Mouse (Mus musculus) R1 (cell line): ENCODE measurements around the gene Ceacam20.
"Not testable (repeated sequence)": the region's sequence is repeated elsewhere in the genome, so short reads cannot be mapped to it uniquely, and the experiment has no call there.

Experiments
- DNase-seq: peaks from one replicate; pipeline ENCODE4 v3.0.0-alpha.2; 2018; ENCODE audit warnings: low read depth, low spot score

The Ceacam20 gene

DNA sequence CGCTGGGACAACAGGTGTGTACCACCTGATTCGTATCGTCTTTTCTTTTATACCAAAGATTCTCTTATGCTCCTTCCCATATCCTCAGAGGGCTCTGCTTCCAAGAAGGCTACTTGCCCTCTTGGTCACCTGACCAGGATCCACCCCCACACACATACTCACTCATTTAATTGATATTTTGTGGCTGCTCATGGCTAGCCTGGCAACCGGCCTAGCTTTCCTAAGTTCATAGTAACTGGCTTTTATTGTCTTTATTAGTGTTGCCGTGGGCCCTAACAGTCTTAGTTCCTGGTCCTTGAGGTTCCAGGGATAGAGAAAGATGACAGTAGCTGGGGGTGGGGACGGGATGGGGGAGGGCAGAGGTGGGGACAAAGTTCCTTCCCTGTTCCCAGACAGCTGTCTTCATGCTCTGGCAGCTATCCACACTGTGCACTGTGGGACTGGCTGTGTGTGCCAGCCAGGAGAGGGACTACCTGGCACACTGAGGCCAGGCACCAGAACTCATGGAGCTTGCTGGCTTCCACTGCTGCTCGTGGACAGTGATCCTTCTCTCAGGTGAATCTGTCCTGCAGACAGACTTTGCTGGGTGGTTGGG lies at the start of gene Ceacam20:
Gene Ceacam20, plus strand, starts transcription at position 428 of the 595 bp plus-strand sequence.
- DNase-seq: no peak

DNA sequence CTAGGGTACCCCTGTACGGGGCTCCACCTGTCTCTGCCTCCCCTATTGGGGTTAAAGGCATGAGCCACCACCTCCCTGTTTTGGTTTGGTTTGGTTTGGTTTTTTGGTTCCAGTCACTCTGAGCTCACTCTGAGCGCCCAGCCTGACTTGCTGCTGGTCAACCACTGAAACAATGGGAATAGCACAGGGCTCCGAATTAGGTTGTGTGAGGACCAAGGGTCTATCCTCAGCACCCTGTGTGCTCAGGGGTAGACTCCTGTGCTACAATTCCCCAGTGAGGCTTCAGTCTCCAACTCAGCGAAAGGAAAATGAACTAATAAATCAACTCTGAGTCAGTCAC lies 45.1 kb upstream of the Ceacam20 start:
- no peak for DNase-seq

DNA sequence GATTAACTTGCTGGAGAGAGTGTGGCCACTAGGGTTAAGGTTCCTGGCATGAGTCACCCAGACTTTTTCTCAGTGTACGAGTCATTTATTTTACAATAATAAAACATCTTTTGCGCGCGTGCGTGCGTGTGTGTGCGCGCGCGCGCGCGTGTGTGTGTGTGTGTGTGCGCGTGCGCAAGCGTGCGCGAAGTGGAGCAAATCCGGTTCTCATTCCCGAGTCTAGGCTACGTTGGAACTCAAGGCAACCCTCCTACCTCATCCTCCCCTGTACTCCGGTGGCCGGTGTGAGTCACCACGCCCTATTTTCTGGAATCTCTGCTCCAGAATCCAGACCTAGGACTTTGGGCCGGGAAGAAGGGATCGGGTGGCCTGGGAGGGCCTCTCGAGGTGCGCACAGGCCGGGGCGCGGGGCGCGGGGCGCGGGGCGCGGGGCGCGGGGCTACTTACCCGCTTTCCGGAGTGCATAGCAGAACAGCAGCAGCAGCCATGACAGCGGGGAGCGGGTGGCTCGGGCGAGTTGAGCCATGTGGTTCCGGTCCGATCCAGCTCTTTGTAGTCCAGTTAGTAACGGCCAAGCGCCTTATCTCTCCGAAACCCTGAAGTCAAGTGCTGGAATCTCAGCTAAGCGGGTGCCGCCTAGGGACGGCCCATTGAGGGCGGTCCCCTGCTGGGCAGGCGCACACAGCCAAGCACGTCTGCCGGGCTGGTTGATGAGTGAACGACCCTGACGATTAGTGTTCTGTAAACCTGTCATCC lies 44.5 kb upstream of the Ceacam20 start, which contains the start of gene Pvr:
Gene Pvr, minus strand, starts transcription at position 655 of the 756 bp plus-strand sequence.
- peak; percentile 94 for DNase-seq

DNA sequence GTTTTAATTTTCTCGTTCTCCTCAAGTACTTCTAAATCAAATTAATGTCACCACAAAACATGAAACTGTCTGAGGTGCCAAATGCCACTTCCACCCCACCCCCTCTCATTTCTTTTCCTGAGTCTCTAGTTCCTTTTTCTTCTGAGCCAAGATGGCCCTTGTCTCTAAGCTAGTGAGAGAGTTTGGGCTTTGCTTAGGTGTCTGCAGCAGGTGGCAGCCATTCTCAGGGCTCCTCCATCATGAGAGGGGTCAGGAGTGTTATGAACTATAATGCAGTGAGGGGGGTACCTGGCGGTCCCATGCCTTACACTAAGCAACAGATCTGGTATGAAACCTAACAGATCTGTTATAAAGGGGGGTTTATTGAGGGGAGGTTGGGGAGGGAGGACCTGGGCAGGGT lies 41.9 kb upstream of the Ceacam20 start:
- no peak for DNase-seq

DNA sequence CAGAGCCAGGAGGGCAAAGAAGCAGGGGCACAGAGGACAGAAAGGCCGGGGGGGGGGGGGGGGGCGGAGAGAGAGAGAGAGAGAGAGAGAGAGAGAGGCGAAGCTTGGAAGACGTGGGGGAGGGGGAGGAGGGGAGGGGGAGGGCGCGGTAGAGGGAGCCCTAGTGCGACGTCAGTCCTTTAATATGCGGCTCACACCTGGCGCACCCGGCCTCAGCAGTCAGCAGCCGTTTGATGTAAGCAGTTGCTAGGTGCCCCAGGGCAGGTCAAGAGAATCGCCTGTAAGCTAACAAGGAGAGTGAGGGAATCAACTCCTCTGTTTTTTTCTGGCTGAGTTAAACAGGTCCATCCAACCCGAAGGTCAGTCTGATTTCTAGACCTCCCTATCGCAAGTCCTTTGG lies 41.4 kb upstream of the Ceacam20 start:
- peak; percentile 61 for DNase-seq

DNA sequence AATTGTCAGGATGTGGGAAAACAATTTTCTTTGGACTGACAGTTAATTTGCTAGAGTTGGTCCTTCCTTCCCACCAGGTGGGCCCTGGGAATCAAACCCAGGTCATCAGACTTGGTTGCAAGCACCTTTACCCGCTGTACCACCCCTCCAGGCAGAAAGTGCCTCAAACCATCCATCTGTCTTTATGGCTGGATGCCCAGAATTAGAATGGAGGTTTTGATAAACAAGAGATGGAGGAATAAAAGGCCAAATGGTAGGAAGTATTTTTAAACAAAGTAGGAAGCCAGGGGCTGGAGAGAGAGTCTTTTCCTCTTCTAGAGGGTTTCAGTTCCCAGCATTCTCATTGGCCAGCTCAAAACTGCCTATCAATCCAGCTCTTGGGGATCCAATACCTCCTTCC lies 39.8 kb upstream of the Ceacam20 start:
- no peak for DNase-seq

DNA sequence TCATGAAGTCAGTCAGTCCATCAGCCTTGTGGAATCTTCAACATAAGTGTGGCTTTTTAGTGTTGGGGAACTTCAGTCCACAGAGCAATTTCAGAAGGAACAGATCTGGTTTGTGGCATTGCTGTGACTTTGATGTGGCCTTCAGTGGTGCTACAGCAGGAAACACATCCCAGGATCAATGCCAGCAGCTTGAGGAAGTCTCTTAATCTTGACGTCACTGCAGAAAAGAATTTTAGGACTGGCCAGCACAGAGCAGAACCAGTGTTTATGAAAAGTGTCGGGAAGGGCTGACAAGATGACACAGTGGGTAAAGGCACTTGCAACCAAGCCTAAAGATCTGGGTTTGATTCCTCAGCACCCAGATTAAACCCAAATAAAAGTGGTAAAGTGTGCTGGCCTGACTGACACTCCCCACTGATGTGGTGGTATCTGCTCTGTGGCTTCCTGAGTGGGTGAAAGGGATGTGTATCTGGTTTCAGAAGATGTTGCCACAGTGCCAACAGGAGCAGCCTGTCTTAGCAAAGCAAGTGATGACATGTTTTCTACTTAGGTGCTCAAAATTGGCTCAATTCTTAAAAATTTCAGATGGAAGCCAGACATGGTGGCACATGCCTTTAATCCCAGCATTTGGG lies 38.2 kb upstream of the Ceacam20 start:
- DNase-seq: no peak

DNA sequence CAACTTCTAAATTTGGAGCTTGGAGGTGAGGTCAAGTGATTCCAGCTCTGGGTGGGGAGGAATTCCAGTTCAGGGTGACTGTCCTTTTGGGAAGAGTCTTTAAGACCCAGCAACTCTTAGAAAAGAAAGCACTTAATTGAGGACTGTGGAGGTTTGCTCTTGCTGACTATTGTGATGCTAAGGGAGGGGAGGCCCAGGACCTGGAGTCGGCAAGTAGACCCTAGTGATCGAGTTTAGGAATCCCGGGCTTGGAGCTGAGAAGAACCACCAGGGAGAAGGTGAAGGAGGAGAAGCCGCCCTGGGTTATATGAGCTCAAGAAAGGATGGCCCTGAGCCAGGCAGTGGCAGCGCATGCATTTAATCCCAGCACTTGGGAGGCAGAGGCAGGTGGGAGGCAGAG lies 36.7 kb upstream of the Ceacam20 start:
- DNase-seq: peak; percentile 94

DNA sequence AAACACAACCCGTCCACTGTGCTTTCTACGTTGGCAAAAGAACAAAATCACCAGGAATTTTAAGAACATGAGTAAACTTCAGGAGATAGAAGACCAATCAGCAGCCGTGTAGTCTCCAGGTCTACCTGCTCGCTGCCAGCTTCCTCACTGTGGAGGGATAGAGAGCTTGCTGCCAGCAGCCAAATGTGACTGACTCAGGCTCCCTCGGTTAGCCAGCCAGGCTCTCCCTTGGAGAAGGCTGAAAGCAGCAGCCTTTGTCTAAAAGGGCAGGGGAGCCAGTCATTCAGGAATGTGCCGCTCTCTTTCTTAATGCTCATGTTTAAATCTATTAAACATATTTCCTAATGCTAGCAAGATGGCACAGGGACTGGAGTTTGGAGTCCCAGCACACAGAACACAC lies 34.7 kb upstream of the Ceacam20 start:
- not testable (repeated sequence) for DNase-seq

DNA sequence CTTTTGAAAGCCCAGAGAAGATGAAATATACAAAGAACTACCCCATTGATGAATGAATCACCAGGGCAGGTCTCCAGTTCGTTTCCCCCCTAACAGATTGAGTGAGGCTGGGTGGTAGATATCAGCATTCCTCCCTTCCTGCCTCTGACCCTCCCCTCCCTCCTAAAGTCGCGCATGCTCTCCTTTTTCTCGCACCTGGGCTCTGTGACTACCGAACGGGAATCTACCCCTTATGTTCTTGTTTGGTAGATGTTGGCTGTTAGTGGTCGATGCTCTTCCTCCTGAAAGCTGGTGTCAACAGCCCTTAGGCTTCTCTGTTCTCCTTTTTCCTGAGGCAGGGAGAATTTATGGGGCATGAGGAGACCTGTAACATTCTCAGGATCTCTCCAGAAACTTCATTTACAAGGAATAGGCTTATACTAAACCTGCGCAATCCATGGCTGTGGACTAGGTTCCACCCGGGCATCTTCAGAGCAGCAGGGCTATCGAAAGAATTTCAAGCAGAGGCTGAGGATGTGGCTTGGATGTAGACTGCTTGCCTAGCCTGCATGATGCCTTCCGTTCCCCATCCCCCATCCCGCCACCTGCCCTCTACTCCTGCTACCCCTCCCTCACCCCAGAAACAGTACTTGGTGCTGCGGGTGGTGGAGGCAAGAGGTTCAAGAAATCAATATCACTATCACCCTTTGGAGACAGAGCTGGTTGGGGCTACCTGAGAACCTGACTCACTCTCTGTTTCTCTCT lies 32.9 kb upstream of the Ceacam20 start:
- DNase-seq: peak; percentile 62

DNA sequence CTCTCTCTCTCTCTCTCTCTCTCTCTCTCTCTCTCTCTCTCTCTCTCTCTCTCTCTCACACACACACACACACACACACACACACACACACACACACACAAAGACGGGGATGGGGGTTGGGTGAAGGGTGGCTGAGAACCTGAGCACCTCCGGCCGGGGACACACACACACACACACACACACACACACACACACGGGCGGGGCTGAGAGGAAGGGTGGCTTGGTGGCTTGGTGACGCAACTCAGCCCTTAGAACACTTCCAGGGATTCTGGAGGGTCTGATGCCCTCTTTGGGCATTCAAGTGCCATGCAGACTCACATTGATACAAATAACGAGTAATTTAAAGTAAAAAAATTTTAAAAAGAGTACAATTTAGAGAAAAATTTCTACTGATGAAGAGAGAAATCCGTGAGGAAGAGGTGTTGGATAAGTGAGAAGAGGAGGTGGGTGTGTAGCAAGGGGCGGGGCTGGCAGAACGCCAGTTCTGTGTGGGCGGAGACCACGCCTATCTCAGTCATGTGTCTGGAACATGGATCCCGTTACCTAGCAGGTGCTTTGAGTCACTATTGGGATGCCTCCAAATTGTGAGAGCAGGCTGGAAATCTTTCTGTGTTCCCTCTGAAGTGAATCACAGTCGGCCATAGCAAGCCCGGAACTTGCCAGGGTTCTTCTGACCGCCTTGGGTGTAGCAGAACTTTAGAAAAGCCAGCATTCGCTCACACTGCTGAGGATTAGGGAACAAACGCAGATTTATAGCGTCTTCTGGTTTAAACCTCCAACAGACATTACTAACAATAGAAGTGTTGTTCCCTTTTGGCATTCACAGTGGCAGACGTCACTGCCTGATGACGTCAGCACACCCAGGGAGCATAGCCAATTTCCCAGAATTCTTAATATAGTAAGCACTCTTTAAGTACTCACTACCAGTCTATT lies 32.1 kb upstream of the Ceacam20 start:
- peak; percentile 86 for DNase-seq

DNA sequence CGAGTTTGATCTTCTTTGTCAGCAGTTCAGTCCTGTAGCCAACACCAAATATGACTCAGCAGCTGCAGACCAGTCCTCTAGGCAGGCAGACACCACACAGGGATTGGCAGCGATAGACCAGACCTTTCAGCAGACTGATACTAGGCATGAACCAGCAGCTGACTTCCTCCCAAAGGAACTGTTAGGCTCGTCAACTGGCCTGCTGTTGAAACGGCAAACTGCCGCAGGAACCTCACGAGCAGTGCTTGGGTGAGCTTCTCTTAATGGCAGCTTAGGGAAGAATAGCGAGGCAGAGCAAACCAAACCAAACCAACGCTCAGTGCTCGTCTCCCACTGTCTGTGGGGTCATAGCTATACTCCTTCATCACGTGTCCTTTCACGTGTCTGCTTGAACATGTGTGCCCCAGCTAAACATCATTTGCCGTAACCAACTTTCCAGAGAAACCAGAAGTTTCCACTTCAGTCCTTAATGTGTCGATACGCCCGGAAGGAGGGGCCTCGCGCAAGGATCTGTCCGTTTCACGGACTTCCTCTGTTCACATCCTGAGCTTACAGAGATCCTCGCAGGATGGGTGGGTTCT lies 30.0 kb upstream of the Ceacam20 start:
- peak; percentile 49 for DNase-seq

DNA sequence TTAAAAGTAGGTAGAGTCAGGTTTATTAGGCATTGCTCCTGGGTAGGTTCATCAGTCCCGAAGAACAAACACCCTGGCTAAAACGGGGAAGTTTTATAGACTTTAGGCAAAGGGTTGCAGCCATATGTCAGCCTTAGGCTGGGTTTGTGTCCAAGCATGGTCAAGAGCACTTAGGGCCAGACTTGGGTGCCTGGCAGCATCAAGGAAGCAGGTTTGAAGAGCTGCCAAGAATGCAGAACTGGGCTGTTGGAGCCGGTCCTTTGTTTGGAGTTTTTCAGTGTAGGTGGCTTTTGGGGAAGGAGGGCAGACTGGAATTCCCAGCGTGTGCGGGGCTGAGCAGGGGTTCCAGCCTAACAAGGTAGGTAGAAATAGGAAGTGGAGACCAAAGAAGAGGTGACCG lies 29.3 kb upstream of the Ceacam20 start:
- DNase-seq: no peak

DNA sequence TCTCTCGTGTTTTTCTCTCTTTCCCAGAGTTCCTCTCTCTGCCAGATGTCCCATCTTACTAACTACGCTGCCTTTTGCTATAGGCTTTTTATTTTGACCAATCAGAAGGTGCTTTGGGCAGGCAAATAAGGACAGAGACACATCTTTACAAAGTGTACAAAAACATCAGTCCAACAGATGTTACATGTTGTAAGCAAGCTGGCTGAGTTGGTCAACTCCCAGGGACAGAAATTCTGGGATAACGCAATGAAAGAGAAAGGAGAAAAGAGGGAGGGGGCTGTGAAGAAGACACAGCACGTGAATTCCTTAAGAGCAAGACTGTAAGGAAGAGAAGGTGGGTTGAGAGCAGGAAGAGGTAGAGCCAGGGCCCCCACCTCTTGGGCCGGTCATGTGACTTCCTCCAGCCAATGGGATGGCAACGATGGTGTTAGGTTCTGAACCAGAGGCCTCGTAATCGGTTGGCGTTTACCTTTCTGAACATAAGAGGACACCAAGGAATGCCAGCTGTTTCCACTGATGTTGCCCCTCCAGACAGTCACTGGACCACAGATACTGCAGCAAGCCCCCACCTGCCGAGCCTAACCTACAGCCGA lies 27.9 kb upstream of the Ceacam20 start:
- DNase-seq: peak; percentile 87

DNA sequence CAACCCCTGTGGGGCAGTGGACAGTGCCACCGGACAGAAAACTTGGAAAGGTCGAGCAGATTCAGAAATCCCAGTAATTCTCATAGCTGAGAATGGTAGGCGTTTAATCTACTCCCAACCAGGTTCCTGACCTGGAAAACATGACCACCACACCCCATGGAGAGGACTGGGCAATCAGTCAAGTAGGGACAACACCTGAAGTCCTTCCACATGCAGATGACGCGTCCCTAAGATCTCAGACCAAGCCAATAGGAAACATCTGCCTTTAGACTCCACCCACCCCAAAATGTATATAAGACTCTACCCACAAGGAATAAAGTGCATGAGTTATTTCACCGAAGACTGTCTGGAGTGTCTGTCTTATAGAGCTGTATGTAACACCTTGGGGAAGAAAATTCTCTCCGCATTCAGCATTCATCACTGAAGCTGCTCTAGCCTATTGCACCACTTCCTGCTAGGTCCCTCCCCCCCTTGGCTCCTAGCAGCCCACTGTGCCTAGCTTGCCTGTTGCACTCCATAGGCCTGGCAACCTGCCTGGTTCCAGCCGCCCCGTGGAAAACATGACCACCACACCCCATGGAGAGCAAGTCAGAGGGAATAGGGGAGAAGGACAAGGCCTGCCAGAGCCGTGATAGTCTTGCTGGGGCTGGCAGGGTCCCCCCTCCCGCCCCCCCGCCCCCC lies 25.5 kb upstream of the Ceacam20 start:
- DNase-seq: no peak

DNA sequence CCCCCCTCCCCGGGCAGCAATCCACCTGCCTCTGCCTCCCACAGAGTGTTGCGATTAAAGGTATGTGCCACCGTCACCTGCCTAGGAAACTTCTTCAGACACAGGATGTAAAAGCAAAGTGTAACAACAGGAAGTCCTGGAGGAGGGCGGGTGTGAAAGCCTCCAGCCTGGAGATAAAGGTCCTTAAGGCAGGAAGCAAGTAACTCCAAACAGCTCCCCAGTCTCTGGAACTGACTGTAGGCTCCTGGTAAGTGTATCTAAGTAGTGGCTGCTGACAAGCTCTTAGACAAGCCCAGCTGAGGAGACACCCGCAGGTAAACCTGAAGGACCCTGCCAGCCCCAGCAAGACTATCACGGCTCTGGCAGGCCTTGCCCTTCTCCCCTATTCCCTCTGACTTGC lies 25.0 kb upstream of the Ceacam20 start:
- peak; percentile 44 for DNase-seq

DNA sequence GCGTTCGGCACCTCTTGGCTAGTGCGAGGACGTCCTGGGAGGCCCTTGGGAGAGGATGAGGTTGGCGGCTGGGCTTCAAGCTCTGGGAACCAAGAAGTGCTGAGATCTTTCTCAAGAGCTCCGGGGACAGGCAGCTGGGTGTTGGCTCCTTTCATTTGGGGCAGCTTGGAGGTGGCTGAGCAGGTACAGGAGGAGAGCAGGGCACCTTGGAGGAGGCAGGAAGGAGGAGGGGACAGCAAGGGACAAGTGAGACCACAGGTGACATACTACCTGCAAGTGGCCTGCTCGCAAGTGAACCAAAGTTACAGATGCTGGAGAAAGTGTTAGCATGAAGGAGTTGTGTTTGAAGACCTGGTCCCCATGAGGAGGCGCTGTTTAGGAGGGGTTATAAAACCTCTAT lies 20.5 kb upstream of the Ceacam20 start:
- DNase-seq: no peak

DNA sequence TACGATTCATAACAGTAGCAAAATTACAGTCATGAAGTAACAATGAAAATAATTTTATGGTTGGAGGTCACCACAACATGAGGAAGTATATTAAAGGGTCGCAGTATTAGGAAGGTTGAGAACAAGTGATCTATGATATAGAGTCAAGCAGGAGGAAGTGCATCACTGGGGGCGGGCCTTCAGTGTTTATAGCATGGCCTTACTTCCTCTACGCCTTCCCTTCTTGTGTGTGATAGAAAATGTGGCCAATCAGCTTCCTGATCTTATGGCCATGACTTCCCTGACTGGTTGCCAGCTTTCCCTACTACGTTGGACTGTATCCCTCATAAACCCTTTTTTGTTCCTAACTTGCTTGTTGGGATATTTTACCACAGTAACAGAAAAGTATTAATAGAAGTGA lies 20.0 kb upstream of the Ceacam20 start:
- no peak for DNase-seq

DNA sequence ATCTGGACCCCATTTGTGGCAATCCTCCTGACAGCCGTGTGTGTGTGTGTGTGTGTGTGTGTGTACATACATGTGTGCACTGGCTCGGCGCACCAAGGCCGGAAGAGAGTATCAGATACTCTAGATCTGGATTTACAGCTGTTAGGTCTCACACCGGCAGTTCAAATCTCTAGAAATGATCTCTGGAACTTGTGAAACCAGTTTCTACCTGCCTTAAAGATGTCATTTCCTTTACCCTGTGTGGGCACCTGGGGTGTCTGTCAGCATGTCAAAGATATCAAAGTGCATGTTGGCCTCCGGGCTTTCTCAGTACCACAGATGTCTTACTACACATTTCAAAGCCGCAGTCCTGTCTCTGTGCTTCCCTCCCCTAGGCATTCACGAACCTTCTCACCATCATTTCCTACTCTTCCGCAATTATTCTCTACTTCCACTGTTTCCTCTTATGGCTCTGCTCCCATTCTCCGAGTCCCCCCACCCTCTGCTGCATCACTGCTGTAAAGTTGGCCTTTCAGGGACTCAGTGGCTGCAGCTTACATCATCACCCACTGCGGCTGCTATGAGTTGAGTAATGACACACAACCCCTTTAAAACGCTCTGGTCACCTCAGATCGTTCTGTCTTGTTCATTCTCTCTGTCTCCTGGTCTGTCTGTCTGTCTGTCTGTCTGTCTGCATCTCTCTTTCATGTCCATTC lies 19.2 kb upstream of the Ceacam20 start:
- no peak for DNase-seq
